Mouse (Mus musculus): ENCODE measurements around the gene Ncbp1. TPM values are rescaled to one million over a fixed set of nuclear protein-coding genes. Genes with fewer than 3 reads are reported as not detected.
A peak's percentile ranks its signal among the peaks of the same experiment; 100 is the strongest.

The Ncbp1 gene
- total RNA-seq, 2 experiments from 2014 or later = 43.3 to 49.9 TPM

GRCm38 (mm10) chr4:46120767-46121166 lies 17.6 kb upstream of the Ncbp1 start:
- intact Hi-C loops (cut with DNase I) = no loop called here

DNA sequence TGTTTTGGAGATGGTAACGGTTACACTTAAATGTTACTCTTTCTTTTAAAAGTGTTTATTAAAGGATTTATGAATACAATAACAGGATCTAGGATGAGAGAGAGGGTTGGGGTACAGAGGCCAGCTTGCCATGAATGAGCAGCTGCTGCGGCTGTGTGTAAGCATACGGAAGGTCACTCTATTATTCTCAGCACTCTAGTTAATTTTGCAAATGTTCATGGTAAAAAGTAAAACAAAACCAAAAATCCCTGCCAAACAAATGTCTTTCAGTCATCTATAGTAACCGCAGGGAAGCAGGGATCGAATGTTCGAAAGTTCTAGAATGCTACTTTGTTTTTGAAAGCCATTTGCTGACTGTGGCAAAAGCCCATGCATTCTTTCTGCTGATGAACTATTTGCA lies 15.1 kb upstream of the Ncbp1 start:
- intact Hi-C loops (cut with DNase I) = no loop called here
- DNase-seq (ENCODE audit: low spot score in 2 of 2) = no peak

More at GRCm38 (mm10) chr4:46120767-46121166, 17.6 kb upstream of the Ncbp1 start:
- DNase-seq (ENCODE audit: low spot score in 2 of 2) = no peak

- DNase-seq (ENCODE audit: low spot score in 2 of 2) = peak; percentile 69 to 72
- intact Hi-C loops (cut with DNase I) = loop anchor here (5.0 kb wide), 2 partner anchors 154 to 184 kb away; no protein-coding TSS in a partner anchor
Observed at GRCm38 (mm10) chr4:46126541-46126940, 11.9 kb upstream of the Ncbp1 start.

DNA sequence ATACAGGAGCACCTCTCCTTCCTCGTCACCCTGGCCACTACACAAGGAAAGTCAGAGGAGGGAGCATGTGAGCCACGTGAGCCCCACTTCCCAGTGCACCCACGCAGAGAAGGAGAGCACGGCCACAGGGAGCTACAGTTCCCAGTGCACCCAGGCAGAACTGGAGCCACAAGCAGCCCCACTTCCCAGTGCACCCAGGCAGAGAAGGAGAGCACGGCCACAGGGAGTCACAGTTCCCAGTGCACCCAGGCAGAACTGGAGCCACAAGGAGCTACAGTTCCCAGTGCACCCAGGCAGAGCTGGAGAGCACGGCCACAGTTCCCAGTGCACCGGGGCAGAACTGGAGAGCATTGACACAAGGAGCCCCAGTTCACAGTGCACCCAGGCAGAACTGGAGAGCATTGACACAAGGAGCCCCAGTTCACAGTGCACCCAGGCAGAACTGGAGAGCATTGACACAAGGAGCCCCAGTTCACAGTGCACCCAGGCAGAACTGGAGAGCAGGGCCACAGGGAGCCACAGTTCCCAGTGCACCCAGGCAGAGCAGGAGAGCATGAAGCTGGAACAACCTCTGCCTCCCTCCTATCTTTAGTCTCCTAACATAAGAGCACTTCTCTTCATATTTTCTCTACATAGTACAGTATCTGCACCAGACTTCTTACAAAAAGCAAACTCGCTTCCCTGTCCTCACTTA lies 9.0 kb upstream of the Ncbp1 start:
- intact Hi-C loops (cut with DNase I) = loop anchor here (5.0 to 10.0 kb wide), 3 partner anchors 157 to 1105 kb away; no protein-coding TSS in a partner anchor

DNA sequence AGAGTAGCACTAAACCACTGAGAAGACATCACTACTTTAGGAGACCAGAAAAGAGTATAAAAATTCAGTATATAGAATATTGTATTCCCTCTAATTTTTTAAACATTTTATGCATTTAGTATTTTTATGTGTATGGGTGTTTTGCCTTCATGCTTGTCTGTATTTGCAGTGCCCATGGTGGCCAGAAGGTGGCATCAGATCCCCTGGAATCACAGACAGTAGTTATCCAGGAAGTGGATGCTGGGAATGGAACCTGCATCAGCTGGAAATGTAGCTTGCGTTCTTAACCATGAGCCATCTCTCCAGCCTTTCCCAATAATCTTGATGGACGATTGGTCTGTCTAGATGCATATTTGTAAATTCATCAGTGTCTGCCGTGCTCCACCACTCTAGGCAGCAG lies 8.2 kb upstream of the Ncbp1 start:
- DNase-seq (ENCODE audit: low spot score in 2 of 2) = no peak
- intact Hi-C loops (cut with DNase I) = loop anchor here (10.0 kb wide), 1 partner anchor 1105 kb away; no protein-coding TSS in a partner anchor

More for the DNA sequence above, 9.0 kb upstream of the Ncbp1 start:
- no peak for DNase-seq (ENCODE audit: low spot score in 2 of 2)

DNA sequence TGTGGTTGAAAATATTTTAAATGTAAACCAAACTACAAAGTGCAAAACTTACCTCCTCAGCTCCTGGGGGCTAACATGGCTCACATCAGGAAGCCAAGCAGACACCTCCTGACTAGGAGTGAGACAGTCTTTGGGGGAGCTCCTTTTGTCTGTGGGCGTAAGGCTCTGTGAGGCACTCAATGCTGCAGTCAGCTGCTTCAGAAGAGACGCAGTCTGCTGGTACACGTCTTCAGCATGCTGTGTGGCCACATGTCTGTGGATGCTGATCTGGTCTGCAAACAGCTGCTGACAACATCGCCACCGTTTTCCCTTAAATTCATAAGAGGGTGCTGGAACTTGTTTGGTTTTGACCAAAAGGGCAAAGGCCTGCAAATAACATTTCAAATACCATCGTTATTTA lies 6.6 kb upstream of the Ncbp1 start:
- no peak for DNase-seq (ENCODE audit: low spot score in 2 of 2)

GRCm38 (mm10) chr4:46137629-46138286 lies 655 bp upstream of the Ncbp1 start:
- DNase-seq (ENCODE audit: low spot score in 2 of 2) = no peak
- intact Hi-C loops (cut with DNase I) = loop anchor here (10.0 kb wide), 1 partner anchor 1113 kb away; no protein-coding TSS in a partner anchor

More for the DNA sequence above, 6.6 kb upstream of the Ncbp1 start:
- intact Hi-C loops (cut with DNase I) = loop anchor here (10.0 kb wide), 1 partner anchor 1107 kb away; no protein-coding TSS in a partner anchor

GRCm38 (mm10) chr4:46144323-46144722 lies 5.9 kb downstream of the Ncbp1 start:
- DNase-seq (ENCODE audit: low spot score in 2 of 2) = no peak
- intact Hi-C loops (cut with DNase I) = no loop called here

- no peak for DNase-seq (ENCODE audit: low spot score in 2 of 2)
- intact Hi-C loops (cut with DNase I) = no loop called here
Observed at GRCm38 (mm10) chr4:46146881-46147280, 8.5 kb downstream of the Ncbp1 start.

- DNase-seq (ENCODE audit: low spot score in 2 of 2) = no peak
- intact Hi-C loops (cut with DNase I) = no loop called here
Observed at GRCm38 (mm10) chr4:46151903-46152544, 13.6 kb downstream of the Ncbp1 start.

- intact Hi-C loops (cut with DNase I) = no loop called here
- no peak for DNase-seq (ENCODE audit: low spot score in 2 of 2)
Observed at GRCm38 (mm10) chr4:46164027-46164426, 25.6 kb downstream of the Ncbp1 start.

DNA sequence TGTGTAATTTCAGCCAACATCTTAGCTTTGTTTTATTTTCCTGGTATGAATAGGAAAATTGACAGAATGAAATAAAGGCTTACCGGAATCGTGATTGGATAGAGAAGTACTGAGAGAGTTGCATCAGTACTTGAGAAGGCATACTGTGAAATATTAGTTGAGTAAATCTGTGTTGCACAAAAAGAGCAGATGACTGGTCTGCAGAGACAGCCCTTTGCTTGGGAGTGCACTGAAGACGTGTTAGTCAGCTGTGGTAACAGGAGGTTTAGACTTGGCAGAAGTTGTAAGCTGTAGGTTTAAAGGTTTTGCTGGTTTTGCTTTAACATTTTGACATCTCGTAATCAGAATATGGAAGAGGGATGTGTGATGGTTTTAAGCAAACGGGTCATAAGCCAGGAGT lies 27.4 kb downstream of the Ncbp1 start:
- DNase-seq (ENCODE audit: low spot score in 2 of 2) = no peak
- intact Hi-C loops (cut with DNase I) = no loop called here

DNA sequence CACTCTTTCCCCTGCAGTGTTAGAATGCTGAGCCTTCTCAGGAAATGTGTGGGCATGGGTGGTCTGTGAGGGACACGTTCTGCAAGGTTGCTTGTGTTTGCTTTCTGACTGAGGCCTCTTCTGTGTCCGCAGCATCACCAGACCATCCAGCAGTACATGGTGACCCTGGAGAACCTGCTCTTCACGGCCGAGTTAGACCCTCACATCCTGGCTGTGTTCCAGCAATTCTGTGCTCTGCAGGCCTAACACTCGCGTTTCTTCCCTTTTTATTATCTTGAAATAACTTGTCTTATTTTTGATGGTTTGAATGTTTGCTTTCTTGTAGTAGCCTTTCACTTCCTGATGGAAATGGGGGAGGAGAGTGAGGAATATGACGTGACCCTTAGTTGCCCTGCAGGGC lies 33.3 kb downstream of the Ncbp1 start:
- intact Hi-C loops (cut with DNase I) = no loop called here
- DNase-seq (ENCODE audit: low spot score in 2 of 2) = no peak

DNA sequence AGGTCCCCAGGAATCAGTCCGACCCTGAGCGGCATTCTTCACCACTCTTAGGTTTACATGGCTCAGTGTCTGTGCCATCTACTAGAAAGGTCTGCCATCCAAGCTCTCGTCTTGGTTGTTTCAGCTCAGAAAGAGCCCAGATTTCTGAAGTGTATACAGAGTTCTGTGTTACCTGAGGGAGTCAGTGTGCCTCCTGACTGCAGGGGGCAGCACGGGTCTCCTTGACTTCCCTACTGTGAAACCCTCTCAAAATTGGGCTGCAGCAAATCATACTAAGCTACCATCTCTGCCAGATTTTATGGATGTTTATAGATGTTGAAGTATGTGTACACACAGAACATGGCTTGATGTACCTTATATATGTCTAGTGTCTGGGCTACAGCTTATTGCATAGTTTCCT lies 37.9 kb downstream of the Ncbp1 start:
- intact Hi-C loops (cut with DNase I) = no loop called here
- no peak for DNase-seq (ENCODE audit: low spot score in 2 of 2)

GRCm38 (mm10) chr4:46177018-46177417 lies 38.6 kb downstream of the Ncbp1 start:
- intact Hi-C loops (cut with DNase I) = no loop called here
- peak in 1 of 2 experiments; percentile 21 for DNase-seq (ENCODE audit: low spot score in 2 of 2)

GRCm38 (mm10) chr4:46177496-46177895 lies 39.1 kb downstream of the Ncbp1 start:
- intact Hi-C loops (cut with DNase I) = no loop called here
- no peak for DNase-seq (ENCODE audit: low spot score in 2 of 2)

DNA sequence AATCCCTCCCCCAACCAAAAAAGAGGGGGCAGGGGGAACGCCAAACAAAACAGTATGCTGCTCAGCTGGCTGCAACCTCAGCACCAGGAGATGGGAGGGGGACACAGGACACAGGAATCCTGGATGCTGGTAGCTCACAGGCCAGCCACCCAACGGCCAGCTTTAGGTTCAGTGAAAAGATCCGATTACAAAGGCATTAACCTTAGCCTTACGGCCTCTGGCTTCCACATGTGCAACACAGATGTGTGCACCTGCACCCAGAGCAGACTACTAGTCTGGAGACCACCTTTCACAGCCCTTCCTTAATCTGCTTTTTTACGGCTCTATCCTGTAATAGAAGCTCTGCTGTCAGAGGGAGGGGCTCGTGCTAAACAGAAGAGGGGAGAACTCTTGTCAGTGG lies 42.8 kb downstream of the Ncbp1 start:
- DNase-seq (ENCODE audit: low spot score in 2 of 2) = no peak
- intact Hi-C loops (cut with DNase I) = no loop called here

GRCm38 (mm10) chr4:46182181-46182580 lies 43.8 kb downstream of the Ncbp1 start:
- intact Hi-C loops (cut with DNase I) = no loop called here
- no peak for DNase-seq (ENCODE audit: low spot score in 2 of 2)

DNA sequence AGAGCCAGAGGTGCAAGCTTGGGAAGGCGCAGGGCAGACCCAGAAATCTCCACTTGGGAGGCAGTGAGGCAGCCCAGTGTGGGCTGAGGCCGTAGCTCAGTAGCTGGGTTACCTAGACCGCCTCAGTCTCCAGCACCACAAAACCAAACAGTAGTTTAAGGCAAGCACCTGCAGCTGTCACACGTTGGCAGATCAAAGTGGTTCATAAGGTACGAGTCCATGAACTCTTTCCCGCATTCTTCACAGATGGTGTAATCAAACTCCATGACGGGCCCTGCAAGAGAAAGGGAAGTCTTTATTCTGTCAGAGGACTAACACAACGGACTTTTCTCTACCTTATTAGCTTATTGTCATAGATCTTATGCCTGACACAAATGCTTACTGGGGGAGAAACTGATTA lies 47.0 kb downstream of the Ncbp1 start:
- DNase-seq (ENCODE audit: low spot score in 2 of 2) = no peak
- intact Hi-C loops (cut with DNase I) = no loop called here

DNA sequence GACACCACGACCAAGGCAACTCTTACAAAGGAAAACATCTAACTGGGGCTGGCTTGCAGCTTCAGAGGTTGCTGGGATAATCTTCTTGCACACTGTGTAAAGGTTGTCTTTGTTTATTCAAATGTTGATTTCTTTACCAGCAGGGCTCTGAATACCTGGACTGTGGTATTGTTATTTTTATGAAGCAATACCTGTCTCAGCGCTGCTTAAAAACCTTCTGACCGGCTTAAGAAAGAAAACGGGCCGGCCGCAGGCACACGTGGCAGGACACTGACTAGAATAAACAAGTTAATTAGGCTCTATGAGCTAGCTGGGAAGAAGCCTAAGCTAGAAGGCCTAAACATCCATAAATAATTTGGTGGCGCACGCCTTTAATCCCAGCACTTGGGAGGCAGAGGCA lies 47.5 kb downstream of the Ncbp1 start:
- intact Hi-C loops (cut with DNase I) = no loop called here
- no peak for DNase-seq (ENCODE audit: low spot score in 2 of 2)

GRCm38 (mm10) chr4:46186466-46186865 lies 48.1 kb downstream of the Ncbp1 start:
- intact Hi-C loops (cut with DNase I) = no loop called here
- no peak for DNase-seq (ENCODE audit: low spot score in 2 of 2)

Measured in left cerebral cortex, postnatal 36 days (tissue).